Mouse (Mus musculus): ENCODE measurements at regions not wholly inside any gene's neighbourhood (a gene's known extent, or its start where the extent isn't known, plus 50 kb on each side); places are given as distances from the start of the nearest gene placed in this dataset.

- Histone ChIP-seq H3K4me3 (replicated peaks; ENCODE audit: control insufficient read depth, low read depth, low read length) (no peak overlapping the region), H3K27ac (ENCODE audit: control insufficient read depth, insufficient read depth, low read depth, low read length, poor library complexity) (no peak overlapping the region), H3K4me1 (ENCODE audit: control insufficient read depth, insufficient read depth, low read length) (no peaks in the 10 kb centered on the region; the same call in 1 of the 2 replicates)
- 39% methylated on average over 5 of the region's 5 CpGs for WGBS
- TF ChIP-seq POLR2A (IDR thresholded peaks at IDR 0.05; ENCODE audit: borderline replicate concordance, control insufficient read depth, low read depth, low read length): no peak
- no peak for TF ChIP-seq CTCF (IDR thresholded peaks at IDR 0.05; ENCODE audit: control insufficient read depth, insufficient read depth, low read length)
Observed at GRCm38 (mm10) chr16:95781681-95782080, 79.8 kb downstream of the Ets2 start.

- no peak for TF ChIP-seq POLR2A (IDR thresholded peaks at IDR 0.05; ENCODE audit: borderline replicate concordance, control insufficient read depth, low read depth, low read length)
- no peak for TF ChIP-seq CTCF (IDR thresholded peaks at IDR 0.05; ENCODE audit: control insufficient read depth, insufficient read depth, low read length)
- H3K4me1 ChIP-seq (ENCODE audit: control insufficient read depth, insufficient read depth, low read length): no peaks in the 10 kb centered on the region; the same call in 1 of the 2 replicates
- 16% methylated on average over 2 of the region's 2 CpGs for WGBS
- H3K27ac ChIP-seq (ENCODE audit: control insufficient read depth, insufficient read depth, low read depth, low read length, poor library complexity): no peak overlapping the region
- no peak overlapping the region for H3K4me3 ChIP-seq (replicated peaks; ENCODE audit: control insufficient read depth, low read depth, low read length)
Observed at GRCm38 (mm10) chr16:95780431-95780830, 78.6 kb downstream of the Ets2 start.

GRCm38 (mm10) chr16:95778845-95779722 is 77.2 kb downstream of the Ets2 start:
- Histone ChIP-seq H3K4me3 (replicated peaks; ENCODE audit: control insufficient read depth, low read depth, low read length) (no peak overlapping the region), H3K4me1 (ENCODE audit: control insufficient read depth, insufficient read depth, low read length) (no peaks in the 10 kb centered on the region; the same call in 1 of the 2 replicates), H3K27ac (ENCODE audit: control insufficient read depth, insufficient read depth, low read depth, low read length, poor library complexity) (no peak overlapping the region)
- no peak for TF ChIP-seq POLR2A (IDR thresholded peaks at IDR 0.05; ENCODE audit: borderline replicate concordance, control insufficient read depth, low read depth, low read length)
- TF ChIP-seq CTCF (IDR thresholded peaks at IDR 0.05; ENCODE audit: control insufficient read depth, insufficient read depth, low read length): no peak
- 70% methylated on average over 6 of the region's 6 CpGs for WGBS

- Histone ChIP-seq H3K27ac (ENCODE audit: control insufficient read depth, insufficient read depth, low read depth, low read length, poor library complexity) (no peak overlapping the region), H3K4me1 (ENCODE audit: control insufficient read depth, insufficient read depth, low read length) (no peaks in the 10 kb centered on the region; the same call in 1 of the 2 replicates), H3K4me3 (replicated peaks; ENCODE audit: control insufficient read depth, low read depth, low read length) (no peak overlapping the region)
- 76% methylated on average over 4 of the region's 4 CpGs for WGBS
- TF ChIP-seq CTCF (IDR thresholded peaks at IDR 0.05; ENCODE audit: control insufficient read depth, insufficient read depth, low read length): no peak
- no peak for TF ChIP-seq POLR2A (IDR thresholded peaks at IDR 0.05; ENCODE audit: borderline replicate concordance, control insufficient read depth, low read depth, low read length)
Observed at GRCm38 (mm10) chr16:95778173-95778572, 76.3 kb downstream of the Ets2 start.

- H3K4me1 ChIP-seq (ENCODE audit: control insufficient read depth, insufficient read depth, low read length): no peaks in the 10 kb centered on the region; the same call in 1 of the 2 replicates
- H3K27ac ChIP-seq (ENCODE audit: control insufficient read depth, insufficient read depth, low read depth, low read length, poor library complexity): no peak overlapping the region
- no peak overlapping the region for H3K4me3 ChIP-seq (replicated peaks; ENCODE audit: control insufficient read depth, low read depth, low read length)
- TF ChIP-seq CTCF (IDR thresholded peaks at IDR 0.05; ENCODE audit: control insufficient read depth, insufficient read depth, low read length): no peak
- TF ChIP-seq POLR2A (IDR thresholded peaks at IDR 0.05; ENCODE audit: borderline replicate concordance, control insufficient read depth, low read depth, low read length): no peak
- 81% methylated on average over 10 of the region's 10 CpGs for WGBS
Observed at GRCm38 (mm10) chr16:95776610-95777363, 74.9 kb downstream of the Ets2 start.

GRCm38 (mm10) chr16:95776010-95776409 is 74.1 kb downstream of the Ets2 start:
- no peak for TF ChIP-seq CTCF (IDR thresholded peaks at IDR 0.05; ENCODE audit: control insufficient read depth, insufficient read depth, low read length)
- no peak for TF ChIP-seq POLR2A (IDR thresholded peaks at IDR 0.05; ENCODE audit: borderline replicate concordance, control insufficient read depth, low read depth, low read length)
- Histone ChIP-seq H3K27ac (ENCODE audit: control insufficient read depth, insufficient read depth, low read depth, low read length, poor library complexity) (no peak overlapping the region), H3K4me3 (replicated peaks; ENCODE audit: control insufficient read depth, low read depth, low read length) (no peak overlapping the region), H3K4me1 (ENCODE audit: control insufficient read depth, insufficient read depth, low read length) (no peaks in the 10 kb centered on the region; the same call in 1 of the 2 replicates)
- WGBS: 26% methylated on average over 1 of the region's 1 CpGs

GRCm38 (mm10) chr16:95775361-95775760 is 73.5 kb downstream of the Ets2 start:
- 72% methylated on average over 5 of the region's 5 CpGs for WGBS

GRCm38 (mm10) chr16:95773151-95773550 is 71.3 kb downstream of the Ets2 start:
- peaks cover 2% of the 10 kb centered on the region; the same call in 1 of the 2 replicates for H3K4me1 ChIP-seq (ENCODE audit: control insufficient read depth, insufficient read depth, low read length)
- H3K4me3 ChIP-seq (replicated peaks; ENCODE audit: control insufficient read depth, low read depth, low read length): no peak overlapping the region
- no peak overlapping the region for H3K27ac ChIP-seq (ENCODE audit: control insufficient read depth, insufficient read depth, low read depth, low read length, poor library complexity)
- 83% methylated on average over 3 of the region's 3 CpGs for WGBS
- TF ChIP-seq POLR2A (IDR thresholded peaks at IDR 0.05; ENCODE audit: borderline replicate concordance, control insufficient read depth, low read depth, low read length): no peak
- TF ChIP-seq CTCF (IDR thresholded peaks at IDR 0.05; ENCODE audit: control insufficient read depth, insufficient read depth, low read length): no peak

More at GRCm38 (mm10) chr16:95775361-95775760, 73.5 kb downstream of the Ets2 start:
- Histone ChIP-seq H3K4me3 (replicated peaks; ENCODE audit: control insufficient read depth, low read depth, low read length) (no peak overlapping the region), H3K27ac (ENCODE audit: control insufficient read depth, insufficient read depth, low read depth, low read length, poor library complexity) (no peak overlapping the region), H3K4me1 (ENCODE audit: control insufficient read depth, insufficient read depth, low read length) (no peaks in the 10 kb centered on the region)
- TF ChIP-seq CTCF (IDR thresholded peaks at IDR 0.05; ENCODE audit: control insufficient read depth, insufficient read depth, low read length) (no peak), POLR2A (IDR thresholded peaks at IDR 0.05; ENCODE audit: borderline replicate concordance, control insufficient read depth, low read depth, low read length) (no peak)

Measured in bone marrow, adult 2 months (tissue).